Mouse (Mus musculus): ENCODE measurements around the gene Csf1. TPM values are rescaled to one million over a fixed set of nuclear protein-coding genes. Genes with fewer than 3 reads are reported as not detected.
A peak's percentile ranks its signal among the peaks of the same experiment; 100 is the strongest.

Csf1 gene
- polyA plus RNA-seq, 1 experiment from 2014 or later: 10.4 TPM

- H3K27ac ChIP-seq: no peak overlapping the region
- WGBS: 75% methylated on average over 4 of the region's 4 CpGs
- H3K4me3 ChIP-seq: no peak overlapping the region
- peaks cover 16% of the 10 kb centered on the region for H3K4me1 ChIP-seq
- H3K36me3 ChIP-seq: no peaks in the 10 kb centered on the region
- 0 out of 2 replicates have a peak, but pooled peaks cover 3% of the 10 kb centered on the region for H3K27me3 ChIP-seq (ENCODE audit: insufficient read depth, poor library complexity, severe bottlenecking)
- H3K9me3 ChIP-seq: no peaks in the 10 kb centered on the region
- DNase-seq (ENCODE audit: low spot score): no peak
Observed at GRCm38 (mm10) chr3:107707239-107707638, 53.0 kb downstream of the Csf1 start.

- no peak for DNase-seq (ENCODE audit: low spot score)
Observed at GRCm38 (mm10) chr3:107706164-107706563, 54.1 kb downstream of the Csf1 start.

GRCm38 (mm10) chr3:107704371-107704705 lies 55.9 kb downstream of the Csf1 start:
- H3K4me3 ChIP-seq: no peak overlapping the region
- no peak for DNase-seq (ENCODE audit: low spot score)
- 0 out of 2 replicates have a peak, but pooled peaks cover 3% of the 10 kb centered on the region for H3K27me3 ChIP-seq (ENCODE audit: insufficient read depth, poor library complexity, severe bottlenecking)
- no peak overlapping the region for H3K27ac ChIP-seq
- WGBS: 39% methylated on average over 1 of the region's 1 CpGs
- H3K9me3 ChIP-seq: no peaks in the 10 kb centered on the region
- no peaks in the 10 kb centered on the region for H3K36me3 ChIP-seq
- peaks cover 16% of the 10 kb centered on the region for H3K4me1 ChIP-seq

More at GRCm38 (mm10) chr3:107706164-107706563, 54.1 kb downstream of the Csf1 start:
- H3K27ac ChIP-seq: no peak overlapping the region
- H3K4me3 ChIP-seq: no peak overlapping the region
- H3K27me3 ChIP-seq (ENCODE audit: insufficient read depth, poor library complexity, severe bottlenecking): 0 out of 2 replicates have a peak, but pooled peaks cover 3% of the 10 kb centered on the region
- H3K4me1 ChIP-seq: peaks cover 16% of the 10 kb centered on the region
- no peaks in the 10 kb centered on the region for H3K36me3 ChIP-seq
- no peaks in the 10 kb centered on the region for H3K9me3 ChIP-seq
- 13% methylated on average over 2 of the region's 2 CpGs for WGBS

GRCm38 (mm10) chr3:107703675-107704370 lies 56.4 kb downstream of the Csf1 start:
- DNase-seq (ENCODE audit: low spot score): no peak
- Histone ChIP-seq H3K27ac (no peak overlapping the region), H3K4me3 (no peak overlapping the region), H3K4me1 (peaks cover 16% of the 10 kb centered on the region), H3K9me3 (no peaks in the 10 kb centered on the region), H3K27me3 (ENCODE audit: insufficient read depth, poor library complexity, severe bottlenecking) (0 out of 2 replicates have a peak, but pooled peaks cover 3% of the 10 kb centered on the region), H3K36me3 (no peaks in the 10 kb centered on the region)
- 81% methylated on average over 7 of the region's 7 CpGs for WGBS

GRCm38 (mm10) chr3:107701767-107702394 lies 58.4 kb downstream of the Csf1 start:
- Histone ChIP-seq H3K36me3 (no peaks in the 10 kb centered on the region), H3K4me3 (no peak overlapping the region), H3K27ac (no peak overlapping the region), H3K9me3 (no peaks in the 10 kb centered on the region), H3K4me1 (peaks cover 20% of the 10 kb centered on the region), H3K27me3 (ENCODE audit: insufficient read depth, poor library complexity, severe bottlenecking) (0 out of 2 replicates have a peak, but pooled peaks cover 3% of the 10 kb centered on the region)
- 82% methylated on average over 1 of the region's 1 CpGs for WGBS
- DNase-seq (ENCODE audit: low spot score): no peak

- no peak overlapping the region for H3K27ac ChIP-seq
- 79% methylated on average over 2 of the region's 2 CpGs for WGBS
- H3K9me3 ChIP-seq: no peaks in the 10 kb centered on the region
- 0 out of 2 replicates have a peak, but pooled peaks cover 3% of the 10 kb centered on the region for H3K27me3 ChIP-seq (ENCODE audit: insufficient read depth, poor library complexity, severe bottlenecking)
- H3K4me1 ChIP-seq: peaks cover 15% of the 10 kb centered on the region
- no peaks in the 10 kb centered on the region for H3K36me3 ChIP-seq
- no peak overlapping the region for H3K4me3 ChIP-seq
- no peak for DNase-seq (ENCODE audit: low spot score)
Observed at GRCm38 (mm10) chr3:107700625-107701024, 59.6 kb downstream of the Csf1 start.

GRCm38 (mm10) chr3:107696910-107697309 lies 63.4 kb downstream of the Csf1 start:
- Histone ChIP-seq H3K27ac (peak overlapping the region; percentile 96; the same call in 1 of the 2 replicates), H3K36me3 (no peaks in the 10 kb centered on the region), H3K4me1 (peaks cover 23% of the 10 kb centered on the region), H3K9me3 (no peaks in the 10 kb centered on the region), H3K27me3 (ENCODE audit: insufficient read depth, poor library complexity, severe bottlenecking) (no peaks in the 10 kb centered on the region), H3K4me3 (peak overlapping the region; percentile 93)
- WGBS: 30% methylated on average over 3 of the region's 3 CpGs
- DNase-seq (ENCODE audit: low spot score): no peak

- under 1% methylated on average over 93 of the region's 93 CpGs for WGBS
- Histone ChIP-seq H3K9me3 (no peaks in the 10 kb centered on the region), H3K4me1 (peaks cover 26% of the 10 kb centered on the region), H3K4me3 (peak within 1 kb of the TSS; percentile 93), H3K36me3 (no peaks in the 10 kb centered on the region), H3K27me3 (ENCODE audit: insufficient read depth, poor library complexity, severe bottlenecking) (no peaks in the 10 kb centered on the region), H3K27ac (peak within 1 kb of the TSS; percentile 96)
- peak; percentile 100 for DNase-seq (ENCODE audit: low spot score)
Observed at GRCm38 (mm10) chr3:107695948-107696881, 64.1 kb downstream of the Csf1 start, which contains the start of gene Ahcyl1. Ahcyl1 (minus strand) TSS chr3:107696560.

- no peak for DNase-seq (ENCODE audit: low spot score)
Observed at GRCm38 (mm10) chr3:107695219-107695947, 64.9 kb downstream of the Csf1 start.

GRCm38 (mm10) chr3:107694256-107694900 lies 65.9 kb downstream of the Csf1 start:
- 73% methylated on average over 2 of the region's 2 CpGs for WGBS
- H3K4me1 ChIP-seq: peaks cover 29% of the 10 kb centered on the region
- H3K27ac ChIP-seq: no peak overlapping the region
- no peak for DNase-seq (ENCODE audit: low spot score)
- peak overlapping the region; percentile 93 for H3K4me3 ChIP-seq
- H3K9me3 ChIP-seq: no peaks in the 10 kb centered on the region
- no peaks in the 10 kb centered on the region for H3K36me3 ChIP-seq
- no peaks in the 10 kb centered on the region for H3K27me3 ChIP-seq (ENCODE audit: insufficient read depth, poor library complexity, severe bottlenecking)

More at GRCm38 (mm10) chr3:107695219-107695947, 64.9 kb downstream of the Csf1 start:
- H3K27ac ChIP-seq: peak overlapping the region; percentile 96
- H3K4me1 ChIP-seq: peaks cover 27% of the 10 kb centered on the region
- H3K36me3 ChIP-seq: no peaks in the 10 kb centered on the region
- H3K9me3 ChIP-seq: no peaks in the 10 kb centered on the region
- peak overlapping the region; percentile 93 for H3K4me3 ChIP-seq
- H3K27me3 ChIP-seq (ENCODE audit: insufficient read depth, poor library complexity, severe bottlenecking): no peaks in the 10 kb centered on the region
- WGBS: 9% methylated on average over 16 of the region's 16 CpGs

Data from heart, embryonic 10.5 days (tissue).